Mouse (Mus musculus) spleen, postnatal 4 days (tissue): ENCODE data around the gene Slc8a3.

Experiments used
- DNase-seq, 2 experiments: peaks; one replicate each; pipeline ENCODE4 v3.0.0; 2022; ENCODE audit warnings: low spot score in 2 of 2

Gene Slc8a3

DNA sequence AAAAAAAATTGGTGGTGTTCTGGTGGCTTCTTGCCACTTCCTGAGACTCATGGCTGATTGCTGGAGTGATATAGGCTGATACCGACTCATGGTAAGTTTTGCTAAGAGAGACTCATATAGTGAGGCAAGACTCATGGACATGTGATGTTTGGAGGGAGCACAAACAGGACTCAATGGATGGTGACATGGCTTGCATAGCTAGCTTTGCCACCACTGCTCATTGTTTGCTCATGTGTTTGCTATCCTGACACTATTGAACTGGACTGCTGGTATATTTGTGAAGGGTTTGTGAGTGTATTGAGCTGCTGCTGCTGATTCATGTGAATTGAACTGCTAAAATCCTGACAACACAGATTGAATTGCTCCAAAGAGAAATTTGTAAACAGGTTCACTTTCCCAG, 95.8 kb downstream of the Slc8a3 start:
- DNase-seq, result no peak

DNA sequence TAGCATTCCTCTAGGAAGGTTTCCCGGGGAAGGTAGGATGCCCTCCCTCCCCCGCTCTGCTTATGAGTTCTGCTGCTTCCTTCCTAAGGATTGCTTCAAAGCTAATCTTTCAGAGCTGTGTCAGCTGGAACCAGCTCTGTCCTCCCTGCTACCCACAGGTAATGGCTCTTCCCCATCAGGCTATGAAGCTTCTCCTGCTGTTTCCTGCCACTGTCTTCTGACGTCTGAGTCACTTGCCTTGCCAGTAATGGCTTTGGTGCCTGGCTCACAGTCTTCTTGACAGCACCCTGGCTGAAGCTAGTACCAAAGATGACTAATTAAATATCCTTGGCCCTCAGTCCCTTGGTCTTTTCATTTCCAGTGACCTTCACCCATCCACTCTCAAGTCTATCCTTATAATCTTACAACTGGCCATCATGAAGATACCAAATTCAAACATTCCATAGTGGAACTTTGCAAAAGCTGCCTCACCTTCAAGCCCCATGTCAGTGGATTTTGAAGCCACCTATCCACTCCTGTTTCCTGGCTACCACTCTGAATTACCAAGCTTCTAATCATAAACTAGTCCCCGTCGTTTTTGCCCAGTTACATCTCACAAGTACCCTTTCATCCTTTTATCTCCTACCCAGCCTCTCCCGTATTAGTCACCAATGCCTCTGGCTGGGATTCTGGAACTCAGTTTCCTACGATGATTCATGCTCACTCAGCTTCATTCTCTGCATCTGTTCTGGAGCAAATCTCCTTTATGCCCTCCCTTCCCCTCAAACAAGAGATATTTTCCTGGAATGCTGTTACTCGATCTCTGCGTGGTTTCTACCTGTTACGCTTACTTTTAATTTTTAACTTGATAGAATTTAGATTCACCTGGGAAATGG, 97.3 kb downstream of the Slc8a3 start:
- no peak for DNase-seq

DNA sequence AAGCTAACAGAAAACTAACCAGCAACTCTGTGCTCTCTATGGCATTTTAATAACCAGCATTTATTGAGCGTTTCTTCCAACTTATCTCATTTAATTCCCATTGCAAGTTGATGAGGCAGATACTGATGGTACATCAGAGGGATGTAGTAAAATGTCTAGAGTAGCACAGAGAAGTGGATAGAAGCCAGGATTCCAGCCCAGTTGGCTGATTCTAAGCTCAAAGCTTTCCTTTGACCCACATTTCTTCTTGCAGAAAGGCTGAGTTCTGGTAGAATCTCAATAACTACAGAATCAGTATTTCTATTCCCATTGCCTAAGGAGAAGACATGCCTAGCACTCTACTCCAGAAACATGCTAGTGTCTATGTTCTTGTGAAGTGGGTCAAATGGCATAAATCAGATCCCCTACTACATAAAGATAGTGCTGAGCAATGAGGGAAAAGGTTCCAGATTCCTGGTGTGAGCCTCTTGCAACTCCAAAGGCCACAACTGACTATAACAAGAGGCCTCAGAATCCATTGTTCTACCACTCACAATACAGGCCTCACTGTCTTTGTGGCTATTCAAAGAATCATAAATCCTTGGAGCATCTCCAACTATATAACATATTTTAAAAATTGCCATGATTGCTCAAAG, 99.1 kb downstream of the Slc8a3 start:
- DNase-seq, result no peak

DNA sequence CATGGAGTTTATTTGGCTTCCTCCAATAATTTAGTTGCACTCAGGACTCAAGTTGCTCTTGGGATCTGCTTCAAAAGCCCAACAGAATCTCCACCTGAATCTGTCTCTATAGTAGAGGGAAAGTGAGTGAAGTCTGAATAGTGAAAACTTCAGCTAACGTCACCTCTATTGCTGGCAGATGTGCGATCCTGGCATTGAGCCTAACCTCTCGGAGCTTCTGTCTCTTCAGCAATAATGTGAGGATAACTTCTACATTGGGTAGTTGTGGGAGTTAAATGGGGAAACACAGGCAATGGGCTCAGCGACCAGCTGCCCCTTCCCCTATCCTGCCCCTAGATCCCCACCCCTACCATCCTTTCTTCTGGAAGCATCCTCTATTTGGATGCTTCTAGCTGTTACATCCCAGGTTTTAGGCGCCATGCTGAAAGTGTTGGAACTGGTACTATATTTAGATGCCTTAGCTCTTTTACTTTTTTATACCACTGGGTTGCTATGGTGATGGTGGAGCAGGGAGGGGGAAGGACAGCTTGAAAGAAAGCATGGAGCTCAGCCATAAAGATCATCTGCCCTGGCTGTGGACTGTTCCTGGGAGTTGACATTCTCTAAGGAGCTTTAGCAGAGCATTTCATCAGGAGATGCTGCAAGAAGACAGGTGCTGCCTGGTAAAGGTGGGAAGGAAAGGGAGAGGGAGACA, 105.1 kb downstream of the Slc8a3 start:
- DNase-seq, result no peak

DNA sequence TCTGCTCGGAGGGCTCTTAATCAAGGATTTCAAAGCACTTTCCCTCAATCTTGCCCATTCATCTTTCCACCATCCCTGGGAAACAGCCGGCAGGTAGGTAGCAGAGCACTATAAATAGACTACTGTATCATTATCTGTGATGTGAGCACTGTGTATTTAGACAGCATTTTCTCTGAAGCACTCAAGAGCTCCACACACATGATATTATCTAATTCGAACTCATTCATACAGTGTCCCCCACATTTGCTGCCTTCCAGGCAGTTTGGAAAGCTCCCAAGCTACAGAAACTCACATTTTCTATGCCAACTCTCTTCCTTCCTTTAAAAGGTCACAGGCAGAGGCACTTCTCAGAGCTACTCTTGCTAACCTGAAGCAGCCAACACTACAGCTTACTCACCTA, 106.4 kb downstream of the Slc8a3 start:
- no peak for DNase-seq

DNA sequence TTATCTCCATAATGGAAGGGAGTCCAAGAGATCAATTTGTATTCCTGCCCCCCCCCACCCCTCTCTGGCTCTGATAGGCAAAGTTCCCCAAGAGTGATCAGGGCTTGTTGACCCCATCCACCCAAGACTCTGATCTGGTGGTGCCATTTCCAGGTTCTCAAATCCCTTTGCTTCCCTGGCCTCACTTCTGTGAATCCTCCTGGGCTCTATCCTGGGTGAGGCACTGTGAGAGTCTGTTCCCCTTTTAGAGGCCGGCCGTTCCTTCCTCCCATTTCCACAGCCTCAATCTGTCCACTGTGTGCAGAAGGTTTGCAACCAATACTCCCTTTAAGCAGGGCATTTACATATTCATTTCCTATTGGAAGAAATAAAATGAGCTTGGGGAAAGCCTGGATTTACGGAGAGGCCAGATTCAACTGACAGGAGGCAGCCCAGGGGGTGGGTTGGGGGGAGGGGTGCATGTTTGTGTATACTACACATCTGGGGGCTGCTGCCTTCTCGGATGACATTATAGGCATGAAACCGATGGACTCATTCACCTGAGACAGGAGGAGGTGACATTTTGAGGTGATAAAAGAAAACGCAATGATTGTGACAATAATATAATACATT, 106.9 kb downstream of the Slc8a3 start:
- no peak for DNase-seq

DNA sequence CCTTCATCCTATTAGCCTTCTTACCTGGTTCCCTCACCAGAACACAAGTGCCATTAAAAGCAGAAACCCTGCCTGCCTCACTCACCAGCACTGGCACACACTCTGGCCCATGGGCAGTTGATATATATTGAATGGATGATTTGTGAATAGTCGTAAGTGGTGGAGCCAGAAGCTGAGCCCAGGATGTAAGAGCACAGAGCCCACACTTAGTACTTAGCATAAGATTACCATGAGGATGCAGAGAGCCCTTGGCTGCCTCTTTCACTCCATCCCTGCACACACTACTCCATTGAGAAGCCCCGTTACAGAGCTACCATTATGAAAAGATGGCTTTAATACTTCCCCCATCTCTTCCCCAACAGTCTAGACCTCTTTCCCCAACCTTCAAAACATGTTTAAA, 108.1 kb downstream of the Slc8a3 start:
- DNase-seq, result no peak

DNA sequence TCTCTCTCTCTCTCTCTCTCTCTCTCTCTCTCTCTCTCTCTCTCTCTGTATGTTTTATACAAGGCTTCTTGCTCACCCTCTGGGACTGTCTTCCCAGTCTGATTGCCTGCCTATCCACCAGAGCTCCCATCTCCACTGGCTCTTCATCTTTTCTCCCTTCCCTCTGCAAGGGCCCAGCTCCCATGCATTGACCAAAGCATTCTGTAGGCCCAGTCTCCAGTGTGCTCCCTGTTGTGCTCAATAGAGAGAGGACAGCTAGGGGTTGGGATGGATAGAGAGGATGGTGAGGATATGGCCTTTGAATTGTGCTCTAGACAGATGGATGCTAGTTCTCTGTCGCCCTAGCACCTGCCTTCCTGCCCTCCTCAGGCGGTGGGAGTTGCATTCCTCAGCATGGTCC, 109.7 kb downstream of the Slc8a3 start:
- no peak for DNase-seq

DNA sequence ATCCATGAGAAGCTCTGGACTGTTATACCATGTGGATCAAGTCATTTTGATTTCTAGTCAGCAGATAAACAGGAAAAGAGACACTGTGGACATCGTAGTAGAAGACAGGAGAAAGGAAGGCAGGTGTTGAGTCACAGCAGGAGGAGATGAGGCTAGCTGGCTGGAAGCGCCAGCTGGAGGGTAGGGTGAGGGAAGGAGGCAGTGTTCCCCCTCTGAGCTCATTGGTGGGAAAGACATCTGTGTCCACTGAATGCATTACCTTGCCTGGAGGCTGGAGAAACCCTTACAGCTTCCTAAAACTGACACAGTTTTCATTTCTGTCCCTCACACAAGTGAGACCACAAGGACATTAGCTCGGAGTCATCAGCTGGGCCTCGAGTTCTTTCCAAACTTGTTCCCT, 113.6 kb downstream of the Slc8a3 start:
- DNase-seq, result no peak

DNA sequence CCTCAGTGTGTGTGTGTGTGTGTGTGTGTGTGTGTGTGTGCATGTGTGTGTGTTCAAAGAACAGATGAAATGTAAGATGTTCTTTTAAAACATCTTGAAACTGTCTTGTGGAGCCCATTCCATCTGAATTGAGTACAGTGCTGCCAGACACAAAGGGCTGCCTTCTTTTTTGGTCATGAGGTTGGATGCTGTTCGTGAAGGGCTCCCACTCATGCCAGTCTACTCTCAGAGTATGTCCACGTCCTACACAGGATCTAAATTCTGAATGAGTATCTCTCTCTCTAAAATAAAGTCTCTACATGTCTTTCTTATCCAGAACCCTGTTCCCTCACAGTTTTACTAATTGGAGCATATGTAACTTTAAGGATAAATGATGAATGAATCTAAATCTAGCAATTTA, 124.4 kb downstream of the Slc8a3 start:
- no peak for DNase-seq

DNA sequence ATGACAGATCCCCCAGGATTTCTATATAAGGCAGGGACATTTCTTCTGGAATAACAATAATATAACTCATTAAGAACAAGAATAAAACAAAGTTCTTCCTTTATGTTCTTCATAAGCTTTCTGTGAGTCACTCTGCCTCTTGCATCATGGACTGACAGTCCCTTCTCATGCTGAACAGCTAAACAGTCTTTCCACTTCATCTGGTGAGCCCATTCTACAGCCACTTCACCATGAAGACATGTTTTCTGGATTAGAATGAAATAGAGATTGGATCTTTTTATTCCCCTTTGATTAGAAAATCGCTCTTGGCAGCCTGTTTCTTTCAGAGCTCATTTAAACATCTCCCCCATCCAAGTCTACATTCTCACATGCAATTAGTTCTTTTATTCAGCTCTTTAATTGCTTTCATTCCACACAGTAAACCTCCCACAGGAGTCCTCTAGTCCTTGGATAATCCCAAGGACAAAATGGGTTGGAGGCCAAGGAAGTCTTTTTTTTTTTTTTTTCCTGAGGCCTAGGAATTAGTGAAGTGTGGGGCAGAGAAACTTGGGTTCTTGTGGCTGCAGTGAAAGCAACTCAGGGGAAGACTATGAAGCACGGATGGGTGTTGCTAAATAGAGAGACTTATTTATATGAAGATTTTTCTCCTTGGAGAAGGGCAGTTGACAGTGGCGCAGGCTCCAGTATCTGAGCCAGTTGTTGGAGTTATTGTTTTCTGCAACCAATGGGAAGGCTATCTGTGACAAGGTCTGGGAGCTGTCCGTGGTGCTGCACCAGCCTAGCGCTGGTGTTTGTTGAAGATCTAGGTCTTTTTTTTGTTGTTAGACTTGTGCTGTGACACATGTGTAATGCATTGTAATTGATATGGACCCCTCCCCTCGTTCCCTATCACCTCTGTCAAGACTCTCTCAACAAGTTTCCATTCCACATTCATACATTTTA, 127.1 kb downstream of the Slc8a3 start:
- DNase-seq, result no peak

DNA sequence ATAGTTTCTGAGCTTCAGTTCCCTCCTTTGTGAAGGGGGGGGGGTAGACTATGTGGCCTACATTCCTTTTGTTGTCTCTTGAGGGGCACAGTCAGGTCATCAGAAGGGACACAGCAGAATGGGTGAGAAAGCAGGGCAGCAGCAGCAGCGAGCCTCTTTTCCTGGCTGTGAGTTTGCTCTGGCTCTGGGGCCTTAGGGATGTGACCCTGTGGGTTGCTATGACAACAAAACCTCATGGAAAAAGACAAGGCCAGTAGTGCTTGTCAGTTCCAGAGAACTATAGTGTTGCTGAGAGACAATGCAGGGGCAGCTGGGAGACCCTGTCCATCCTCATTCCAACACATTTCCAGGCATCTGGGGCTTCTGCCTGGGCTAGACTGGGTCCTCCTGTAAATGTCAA, 129.8 kb downstream of the Slc8a3 start:
- no peak for DNase-seq

DNA sequence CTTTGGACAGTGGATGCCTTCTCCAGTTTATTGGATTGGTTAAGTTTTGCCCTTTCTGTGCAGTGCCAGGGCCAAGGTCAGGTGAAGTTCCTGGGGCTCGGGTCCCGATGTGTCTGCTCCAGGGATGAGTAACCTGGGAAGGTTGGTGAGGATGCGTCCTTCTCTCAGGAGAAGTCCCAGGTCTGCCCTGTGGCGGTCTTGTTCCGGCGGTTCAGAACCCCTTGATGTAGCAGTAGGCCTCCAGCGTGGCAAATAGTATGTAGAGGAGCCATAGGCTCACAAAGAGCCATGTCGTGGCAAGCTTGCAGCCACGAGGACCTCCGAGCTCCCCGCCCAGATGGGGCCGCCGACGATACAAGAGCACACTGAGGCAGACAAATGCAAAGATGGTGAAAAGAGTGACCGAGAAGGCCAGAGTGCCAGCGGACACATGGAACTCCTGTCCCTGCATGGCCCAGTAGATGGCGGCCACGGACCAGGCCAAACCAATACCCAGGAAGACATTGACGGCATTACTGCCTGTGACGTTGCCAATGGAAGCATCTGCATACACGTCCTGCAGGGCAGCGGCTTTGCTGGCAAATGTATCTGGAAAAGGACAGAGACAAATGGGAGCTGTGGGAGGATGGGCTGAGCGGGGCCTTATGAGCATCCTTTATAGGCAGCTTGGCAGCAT, 133.6 kb downstream of the Slc8a3 start:
- no peak for DNase-seq

DNA sequence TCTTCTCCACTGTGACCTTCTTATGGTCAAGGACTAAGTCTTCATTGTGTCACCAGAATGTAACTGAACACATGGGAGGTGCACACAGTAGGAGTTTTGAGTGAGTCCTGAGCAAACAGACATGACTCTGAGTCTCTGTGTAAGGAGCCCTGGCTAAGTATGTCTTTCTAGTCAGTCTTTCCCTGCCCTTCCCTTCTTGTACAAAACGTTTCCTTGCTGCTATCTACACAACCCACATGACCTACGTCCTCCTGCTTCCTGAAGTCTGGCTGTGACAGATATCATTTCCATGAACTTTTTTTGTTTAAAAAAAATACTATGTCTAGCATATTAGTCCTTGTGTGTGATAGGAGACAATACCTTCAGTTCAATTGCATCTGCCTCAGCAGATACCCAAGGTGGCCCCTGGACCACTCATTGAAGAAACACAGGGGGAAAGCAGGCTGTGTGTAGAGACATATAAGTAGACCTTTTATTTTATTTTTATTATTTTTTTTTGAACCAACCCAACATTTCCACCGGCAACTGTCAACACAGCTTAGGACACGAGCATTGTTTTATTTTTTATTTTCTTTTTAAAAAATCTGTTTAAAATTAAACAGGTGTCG, 135.4 kb downstream of the Slc8a3 start:
- no peak for DNase-seq

DNA sequence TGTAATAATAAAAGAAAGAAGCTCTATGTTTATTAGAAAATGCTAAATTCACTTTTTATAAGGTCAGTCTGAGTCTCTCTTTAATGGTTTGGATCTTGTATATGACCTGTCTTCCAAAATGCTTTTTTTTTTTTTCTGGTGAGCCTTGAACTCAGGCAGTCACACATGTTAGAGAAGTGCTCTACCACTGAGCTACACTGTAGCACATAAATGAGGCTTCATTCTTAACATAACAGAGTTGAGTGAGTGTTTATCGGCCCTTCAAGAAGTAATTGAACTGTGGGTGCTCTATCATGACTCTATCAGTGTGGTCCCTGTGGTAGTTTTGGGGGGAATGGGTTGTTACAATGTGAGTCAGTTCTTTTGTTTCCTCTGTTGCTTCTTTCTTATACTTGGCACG, 139.0 kb downstream of the Slc8a3 start:
- DNase-seq, result no peak

DNA sequence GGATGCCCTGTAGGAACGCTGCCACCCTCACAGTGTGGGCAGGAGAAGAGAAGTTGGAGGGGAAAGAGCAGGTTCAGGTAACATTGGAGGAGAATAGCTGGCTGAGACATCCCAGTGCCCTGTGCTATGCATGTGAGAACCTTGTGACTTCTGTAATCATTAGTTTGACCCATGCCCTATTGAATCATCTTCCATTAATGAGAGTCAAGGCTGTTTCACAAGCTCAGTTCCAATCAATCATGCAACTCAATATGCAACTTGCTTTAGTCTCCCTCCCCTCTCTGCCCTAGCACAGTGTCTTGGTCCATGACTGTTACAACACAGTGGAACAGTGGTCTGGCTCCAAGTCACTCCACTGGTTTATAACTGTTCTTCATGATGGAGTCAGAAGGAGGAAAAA, 143.3 kb downstream of the Slc8a3 start:
- DNase-seq, result no peak

DNA sequence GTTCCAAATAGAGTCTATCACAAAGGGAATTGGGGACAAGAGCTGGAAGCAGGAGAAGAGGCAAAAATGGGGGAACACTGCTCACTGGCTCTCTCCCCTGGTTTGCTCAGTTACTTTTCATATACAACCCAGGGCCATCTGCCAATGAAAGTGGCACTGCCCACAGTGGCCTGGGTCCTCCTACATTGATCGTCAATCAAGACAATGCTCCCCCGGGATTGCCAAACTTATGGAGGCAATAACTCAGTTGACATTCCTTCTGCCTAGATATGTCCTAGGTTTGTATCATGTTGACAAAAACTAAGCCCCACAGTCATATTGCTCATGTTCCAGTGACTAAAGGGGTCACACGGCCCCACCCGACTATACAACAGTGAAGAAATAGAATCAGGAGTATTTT, 144.0 kb downstream of the Slc8a3 start:
- DNase-seq, result no peak

DNA sequence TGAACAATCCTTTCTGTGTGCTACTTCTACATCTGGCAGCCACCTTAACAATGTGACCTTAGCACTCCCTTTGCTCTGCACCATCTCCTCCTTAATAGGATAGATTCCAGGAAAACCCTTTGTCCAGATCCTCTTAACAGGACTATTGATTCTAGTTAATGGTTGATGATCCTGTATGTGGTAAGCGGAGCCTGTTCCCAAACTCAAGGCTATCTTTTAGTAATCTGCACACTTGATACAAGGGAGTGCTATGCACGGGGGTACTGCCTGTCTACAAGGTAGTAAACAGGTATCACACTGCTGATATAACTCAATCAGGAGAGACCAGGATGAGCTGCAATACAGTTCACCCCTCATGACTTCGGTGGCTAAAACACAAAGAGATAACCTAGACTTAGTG, 144.6 kb downstream of the Slc8a3 start:
- no peak for DNase-seq

DNA sequence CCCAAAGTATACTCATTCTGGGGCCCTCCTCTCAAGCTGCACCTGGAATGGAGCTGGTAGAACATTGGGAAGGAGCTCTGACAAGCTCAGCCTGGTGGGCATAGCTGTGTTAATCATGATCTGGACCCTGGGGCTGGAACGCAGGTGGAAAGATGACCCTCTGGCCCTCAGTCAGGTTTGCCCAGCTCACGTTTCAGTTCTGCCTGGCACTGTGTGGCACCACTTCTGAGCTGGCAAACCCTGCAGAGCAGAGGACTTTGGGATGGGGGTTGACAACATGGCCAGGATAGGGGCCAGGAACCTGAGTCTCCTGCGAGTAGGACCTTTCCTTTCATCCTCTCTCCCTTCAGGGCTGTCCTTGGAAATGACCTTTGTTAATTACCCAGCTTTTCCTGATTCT, 146.3 kb downstream of the Slc8a3 start:
- no peak for DNase-seq

DNA sequence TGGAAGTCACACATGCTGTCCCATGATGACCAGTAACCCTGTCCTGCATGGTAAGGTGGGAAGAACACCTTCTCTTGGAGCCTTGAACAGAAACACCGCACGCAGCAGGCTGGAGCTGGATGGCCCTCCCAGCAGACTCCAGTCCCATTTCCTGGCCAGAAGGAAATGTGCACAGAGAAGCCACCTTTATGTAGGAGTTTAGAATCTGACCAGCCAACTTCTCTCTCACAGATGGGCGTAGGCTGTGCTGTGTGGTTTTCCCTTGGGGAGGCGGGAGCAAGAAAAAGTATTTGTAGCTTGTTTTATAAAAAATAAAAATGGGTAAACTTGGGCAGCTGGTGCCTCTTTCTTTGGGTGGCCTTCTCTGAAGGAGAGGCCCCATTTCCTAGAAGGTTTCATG, 146.9 kb downstream of the Slc8a3 start:
- no peak for DNase-seq
